Mouse (Mus musculus) adrenal gland, postnatal 14 days (tissue): ENCODE measurements around the gene Klc2. TPM values are rescaled to one million over a fixed set of nuclear protein-coding genes. Genes with fewer than 3 reads are reported as not detected.

Experiments
- total RNA-seq: library from RNA; stranded (reverse); gene quantifications from 2 replicates; pipeline ENCODE4 v1.2.3, GENCODE M21; 2021

The Klc2 gene
- total RNA-seq, 1 experiment from 2014 or later: 34.9 TPM

Other genes with a start within 250 kb of the Klc2 start
- gene Actn3, start 240.7 kb downstream of the Klc2 start, total RNA-seq: 0.67 and 1.4 TPM in 2 replicates
- gene Zdhhc24, start 239.9 kb downstream of the Klc2 start, total RNA-seq: 15.1 and 17.2 TPM in 2 replicates
- gene Bbs1, start 211.9 kb downstream of the Klc2 start, total RNA-seq: 10.3 and 11.0 TPM in 2 replicates
- gene Dpp3, start 190.3 kb downstream of the Klc2 start, total RNA-seq: 69.2 and 87.7 TPM in 2 replicates
- gene Peli3, start 175.4 kb downstream of the Klc2 start, total RNA-seq: 5.3 and 5.6 TPM in 2 replicates
- gene Mrpl11, start 156.4 kb downstream of the Klc2 start, total RNA-seq: 68.2 and 70.3 TPM in 2 replicates
- 0.26 TPM in 2 replicates for gene Npas4, start 128.2 kb downstream of the Klc2 start, total RNA-seq
- gene Slc29a2, start 94.7 kb downstream of the Klc2 start, total RNA-seq: 2.3 and 4.4 TPM in 2 replicates
- 28.2 and 29.4 TPM in 2 replicates for gene B4gat1, start 79.7 kb downstream of the Klc2 start, total RNA-seq
- gene AC124502.3, start 79.7 kb downstream of the Klc2 start, total RNA-seq: 0.56 and 1.5 TPM in 2 replicates
- gene Brms1, start 77.2 kb downstream of the Klc2 start, total RNA-seq: 23.9 and 26.3 TPM in 2 replicates
- 3.0 and 3.9 TPM in 2 replicates for gene Rin1, start 68.1 kb downstream of the Klc2 start, total RNA-seq
- gene Cd248, start 50.5 kb downstream of the Klc2 start, total RNA-seq: 17.3 and 21.0 TPM in 2 replicates
- 2.0 and 2.5 TPM in 2 replicates for gene Tmem151a, start 33.0 kb downstream of the Klc2 start, total RNA-seq
- gene Yif1a, start 30.0 kb downstream of the Klc2 start, total RNA-seq: 80.4 and 84.7 TPM in 2 replicates
- 3.1 and 3.9 TPM in 2 replicates for gene Cnih2, start 20.0 kb downstream of the Klc2 start, total RNA-seq
- gene Rab1b, start 11.5 kb downstream of the Klc2 start, total RNA-seq: 166 and 167 TPM in 2 replicates
- 20.4 and 25.5 TPM in 2 replicates for gene Pacs1, start 154.6 kb upstream of the Klc2 start, total RNA-seq
- 167 and 170 TPM in 2 replicates for gene Sf3b2, start 176.9 kb upstream of the Klc2 start, total RNA-seq
- 0.22 and 0.49 TPM in 2 replicates for gene Gal3st3, start 179.8 kb upstream of the Klc2 start, total RNA-seq
- gene Catsper1, start 217.2 kb upstream of the Klc2 start, total RNA-seq: not detected in 2 replicates
- gene Cst6, start 231.0 kb upstream of the Klc2 start, total RNA-seq: 1.3 and 2.8 TPM in 2 replicates
- 29.0 and 29.9 TPM in 2 replicates for gene Eif1ad, start 248.2 kb upstream of the Klc2 start, total RNA-seq
- gene Banf1, start 248.6 kb upstream of the Klc2 start, total RNA-seq: 144 and 153 TPM in 2 replicates